Mouse (Mus musculus) left cerebral cortex, adult 18-20 months (tissue): ENCODE data around the gene Slc6a21. TPM values are rescaled to one million over a fixed set of nuclear protein-coding genes. Genes with fewer than 3 reads are reported as not detected.
A peak's percentile ranks its signal among the peaks of the same experiment; 100 is the strongest.

Experiments used
- DNase-seq, 2 experiments: peaks; one replicate each; pipeline ENCODE4 v3.0.0; 2021 to 2022; ENCODE audit warnings: low spot score in 2 of 2, mixed read lengths in 1 of 2
- long read RNA-seq, 2 experiments: library from polyadenylated mRNA; stranded (forward); transcript quantifications; one replicate each; pipeline ENCODE4 v2.0.0; 2021
- total RNA-seq, 2 experiments: library from RNA; stranded (reverse); gene quantifications; 2 replicates each; pipeline ENCODE4 v1.2.3; 2021

Gene Slc6a21
- total RNA-seq = not detected
- long read RNA-seq, experiment 1 = 0 reads
- long read RNA-seq, experiment 2 = 0 reads

DNA sequence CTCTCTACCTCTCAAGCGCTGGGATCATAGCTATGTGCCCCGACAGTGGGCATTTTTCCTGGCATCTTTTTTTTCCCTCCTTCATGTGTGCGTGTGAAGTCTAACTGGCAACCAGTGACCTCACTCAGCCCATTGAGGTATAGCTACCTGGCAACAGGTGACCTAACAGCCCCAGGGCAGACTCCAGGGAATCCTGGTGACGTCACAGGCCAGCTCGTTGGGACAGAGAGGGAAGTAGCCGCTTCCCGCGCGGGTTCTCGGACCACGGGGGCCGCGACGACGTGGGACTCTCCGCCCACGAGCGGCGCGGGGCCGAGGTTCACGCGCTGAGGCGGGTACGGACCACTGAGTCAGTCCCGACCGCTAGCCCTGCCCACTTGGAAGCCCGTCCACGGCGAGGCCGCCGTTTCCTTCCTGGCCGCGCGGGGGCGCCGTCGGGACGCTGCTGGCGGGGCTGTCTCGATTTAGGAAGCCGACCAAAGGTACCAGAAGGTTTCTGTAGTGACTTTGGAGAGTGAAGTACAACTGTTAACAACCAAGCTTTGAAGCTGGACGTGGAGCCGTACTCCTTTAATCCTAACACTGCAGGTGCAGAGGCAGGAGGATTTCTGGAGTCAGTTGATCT is at the start of gene Slc6a21:
TSS of gene Slc6a21 (plus strand) at position 378 of the 625 bp plus-strand sequence.
- peak; percentile 73 to 79 for DNase-seq

DNA sequence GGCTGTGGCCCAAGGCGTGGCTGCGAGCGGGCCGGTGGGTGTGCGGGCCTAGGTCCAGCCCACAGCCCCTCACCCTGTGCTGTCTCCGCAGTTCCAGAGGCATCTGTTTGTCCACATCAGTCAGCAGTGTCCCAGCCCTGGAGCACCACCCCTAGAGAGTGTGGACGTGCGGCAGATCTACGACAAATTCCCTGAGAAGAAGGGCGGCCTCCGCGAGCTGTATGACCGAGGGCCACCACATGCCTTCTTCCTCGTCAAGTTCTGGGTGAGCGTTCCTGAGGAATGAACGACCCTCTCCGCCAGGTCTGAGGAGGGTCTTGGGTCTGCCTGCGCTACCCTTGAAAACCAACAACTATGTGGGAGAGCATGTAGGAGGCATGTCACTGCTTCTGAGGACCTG is 48.8 kb upstream of the Slc6a21 start:
- no peak for DNase-seq

DNA sequence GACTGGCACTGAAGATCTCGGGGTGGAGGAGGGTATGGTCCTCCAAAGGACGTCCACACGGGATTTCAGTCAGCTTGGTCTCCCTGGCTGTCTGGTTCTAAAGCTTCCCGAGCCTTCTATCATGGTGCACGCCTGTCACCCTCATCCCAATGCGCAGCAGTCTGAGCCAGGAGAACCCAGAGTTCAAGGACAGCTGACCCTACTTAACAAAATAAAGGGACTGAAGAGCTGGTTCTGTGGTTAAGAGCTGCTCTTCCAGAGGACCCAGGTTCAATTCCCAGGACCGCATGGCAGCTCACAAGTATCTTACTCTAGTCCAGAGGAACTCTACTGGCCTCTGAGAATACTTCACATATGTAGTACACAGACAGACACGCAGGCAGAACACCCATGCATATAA is 48.3 kb upstream of the Slc6a21 start:
- no peak for DNase-seq

DNA sequence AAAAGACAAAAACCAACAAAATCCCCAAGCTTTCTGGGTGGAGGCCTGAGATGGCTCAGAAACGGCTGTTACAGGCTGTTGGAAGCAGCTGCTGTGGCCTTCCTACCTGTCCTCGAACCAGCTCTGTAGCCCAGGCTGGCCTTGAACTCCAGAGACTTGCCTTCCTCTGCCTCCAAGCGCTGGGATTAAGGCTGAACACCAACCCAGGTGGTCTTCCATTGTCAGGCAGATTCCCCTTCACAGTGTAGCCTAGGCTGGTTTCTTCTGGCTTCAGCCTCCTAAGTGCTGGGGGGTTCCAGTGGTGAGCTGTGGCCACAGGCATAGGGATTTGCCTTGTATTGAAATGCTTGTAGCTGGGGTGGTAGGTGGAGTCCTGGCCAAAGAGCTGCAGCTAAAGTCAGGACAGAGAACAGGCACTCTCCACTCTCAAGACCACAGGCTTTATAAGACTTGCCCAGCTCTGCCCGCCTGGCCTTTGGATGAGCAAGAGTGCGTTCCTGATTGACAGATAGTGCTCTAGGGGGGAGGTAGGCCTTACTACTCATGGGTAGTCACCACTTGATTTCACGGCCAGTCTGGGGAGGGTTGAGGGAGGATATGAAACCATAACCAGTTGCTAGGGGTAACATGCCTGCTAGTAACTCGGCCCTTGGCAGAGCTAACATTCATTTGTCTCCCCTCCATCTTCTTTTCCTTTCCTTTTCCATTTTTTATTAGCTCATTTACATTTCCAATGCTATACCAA is 47.7 kb upstream of the Slc6a21 start:
- DNase-seq = no peak

DNA sequence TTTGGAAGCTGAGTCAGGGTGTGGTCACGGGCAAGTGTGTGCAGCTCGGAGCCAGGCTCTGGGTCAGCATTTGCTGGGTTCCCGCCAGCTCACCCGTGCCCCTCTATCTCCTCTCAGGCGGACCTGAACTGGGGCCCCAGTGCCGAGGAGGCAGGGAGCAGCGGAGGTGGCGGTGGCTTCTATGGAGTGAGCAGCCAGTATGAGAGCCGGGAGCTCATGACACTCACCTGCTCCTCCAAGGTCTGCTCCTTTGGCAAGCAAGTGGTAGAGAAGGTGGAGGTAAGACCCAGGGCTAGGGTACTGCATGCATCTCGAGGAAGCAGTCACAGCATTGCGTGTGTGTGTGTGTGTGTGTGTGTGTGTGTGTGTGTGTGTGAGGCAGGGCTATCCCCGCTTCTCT is 46.1 kb upstream of the Slc6a21 start:
- DNase-seq = no peak

DNA sequence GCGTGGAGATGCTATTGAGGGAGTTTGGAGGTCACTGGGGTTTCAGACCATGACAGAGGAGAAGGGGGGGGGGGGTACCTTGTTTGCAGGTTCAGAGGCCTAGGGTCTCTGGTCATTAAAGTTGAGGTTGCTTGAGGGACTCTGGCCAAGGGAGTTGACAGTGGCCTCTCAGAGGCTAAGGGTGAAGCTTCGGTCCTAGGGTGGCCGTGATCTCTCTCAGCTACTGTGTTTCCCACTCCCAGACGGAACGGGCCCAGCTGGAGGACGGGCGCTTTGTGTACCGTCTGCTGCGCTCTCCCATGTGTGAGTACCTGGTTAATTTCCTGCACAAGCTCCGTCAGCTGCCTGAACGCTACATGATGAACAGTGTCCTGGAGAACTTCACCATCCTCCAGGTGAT is 45.4 kb upstream of the Slc6a21 start:
- DNase-seq = no peak

DNA sequence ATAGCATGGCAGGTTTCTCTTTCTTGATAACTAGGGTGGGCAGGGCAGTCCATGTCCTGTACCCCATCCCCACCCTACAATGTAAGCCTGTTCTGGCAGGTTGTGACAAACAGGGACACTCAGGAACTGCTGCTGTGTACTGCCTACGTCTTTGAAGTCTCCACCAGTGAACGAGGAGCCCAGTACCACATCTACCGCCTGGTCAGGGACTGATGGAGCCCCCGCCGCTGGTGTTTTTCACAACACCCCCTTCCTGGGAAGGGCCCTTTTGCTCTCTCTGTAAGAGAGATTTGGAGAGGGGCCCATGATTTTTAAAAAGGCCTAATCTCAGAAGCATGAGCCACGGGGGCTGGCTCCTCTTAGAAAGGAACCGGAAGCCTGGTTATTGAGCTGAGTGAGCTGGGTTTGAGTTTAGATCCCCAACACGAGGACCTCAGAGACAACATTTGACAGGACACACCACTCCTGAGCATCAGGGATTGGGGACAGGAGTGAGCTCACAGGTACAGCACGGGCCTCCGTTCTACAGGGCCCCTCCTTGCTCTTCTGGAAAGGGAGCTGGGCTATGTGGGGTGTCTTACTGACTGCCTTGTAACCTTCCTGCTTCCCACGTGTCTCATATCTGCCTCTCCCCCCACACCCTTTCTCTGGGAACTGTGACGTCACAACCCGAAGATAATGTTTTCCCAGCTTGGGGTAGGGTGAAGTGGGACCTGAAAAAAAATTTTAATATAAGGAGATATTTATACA is 44.4 kb upstream of the Slc6a21 start:
- peak in 1 of 2 experiments; percentile 52 for DNase-seq

DNA sequence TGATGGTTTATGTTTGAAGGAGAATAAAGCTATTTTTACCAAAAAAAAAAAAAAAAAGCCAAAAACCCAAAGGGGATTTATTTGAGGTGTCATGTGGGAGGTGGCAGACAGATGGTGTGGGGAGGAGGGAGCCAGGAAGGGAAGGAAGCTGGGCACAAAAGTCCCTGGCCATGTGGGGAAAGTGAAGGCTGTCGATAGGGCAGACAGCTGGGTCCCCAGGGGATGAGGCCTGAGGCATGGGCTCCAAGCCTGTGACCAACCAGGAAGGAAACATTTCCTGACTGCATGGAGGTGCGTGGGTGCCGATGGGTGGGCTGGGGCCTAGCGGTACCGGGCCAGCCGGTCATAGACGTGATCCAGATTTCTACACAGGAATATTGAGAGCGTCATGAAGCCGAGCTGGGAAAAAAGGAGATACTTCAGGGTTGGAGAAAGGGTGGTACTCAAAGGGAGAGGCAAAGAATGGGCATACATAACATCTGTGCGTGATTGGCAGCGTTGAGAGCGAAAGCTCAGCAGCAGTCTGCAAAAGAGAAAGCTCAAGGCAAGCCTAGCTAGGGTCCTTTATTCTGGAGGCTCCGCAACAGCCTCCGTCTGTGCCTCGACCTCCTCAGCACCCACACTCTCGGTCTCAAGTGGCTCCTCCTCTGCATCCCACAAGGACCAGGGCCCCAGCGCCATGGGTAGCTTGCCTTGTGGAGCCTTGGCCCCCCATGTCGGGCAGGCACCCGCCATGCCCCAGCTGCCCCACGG is 43.6 kb upstream of the Slc6a21 start:
- DNase-seq = peak; percentile 85 to 88

DNA sequence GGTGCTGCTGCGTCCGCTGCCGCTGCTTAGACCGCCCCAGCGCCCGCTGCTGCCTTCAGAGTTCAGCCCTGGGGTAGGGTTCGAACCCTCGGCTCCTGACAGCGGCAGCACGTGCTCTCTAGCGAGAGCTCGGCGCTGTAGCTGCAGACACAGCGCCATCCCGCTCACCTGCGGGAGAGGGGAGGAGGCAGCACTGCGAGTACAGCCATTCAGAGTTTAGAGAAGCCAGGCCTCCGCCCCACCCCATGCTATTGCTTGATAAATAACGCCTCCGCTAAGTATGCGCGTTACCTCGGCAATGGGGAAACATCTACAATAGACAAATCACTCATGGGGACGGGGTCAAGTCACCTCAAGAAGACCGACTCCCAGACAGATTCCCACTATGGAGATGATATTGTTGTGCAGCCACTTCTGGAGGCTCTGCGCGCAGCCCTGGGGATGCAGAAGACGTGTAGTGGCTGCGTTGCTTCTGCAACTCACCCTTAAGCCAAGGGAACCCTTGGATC is 42.9 kb upstream of the Slc6a21 start:
- no peak for DNase-seq

DNA sequence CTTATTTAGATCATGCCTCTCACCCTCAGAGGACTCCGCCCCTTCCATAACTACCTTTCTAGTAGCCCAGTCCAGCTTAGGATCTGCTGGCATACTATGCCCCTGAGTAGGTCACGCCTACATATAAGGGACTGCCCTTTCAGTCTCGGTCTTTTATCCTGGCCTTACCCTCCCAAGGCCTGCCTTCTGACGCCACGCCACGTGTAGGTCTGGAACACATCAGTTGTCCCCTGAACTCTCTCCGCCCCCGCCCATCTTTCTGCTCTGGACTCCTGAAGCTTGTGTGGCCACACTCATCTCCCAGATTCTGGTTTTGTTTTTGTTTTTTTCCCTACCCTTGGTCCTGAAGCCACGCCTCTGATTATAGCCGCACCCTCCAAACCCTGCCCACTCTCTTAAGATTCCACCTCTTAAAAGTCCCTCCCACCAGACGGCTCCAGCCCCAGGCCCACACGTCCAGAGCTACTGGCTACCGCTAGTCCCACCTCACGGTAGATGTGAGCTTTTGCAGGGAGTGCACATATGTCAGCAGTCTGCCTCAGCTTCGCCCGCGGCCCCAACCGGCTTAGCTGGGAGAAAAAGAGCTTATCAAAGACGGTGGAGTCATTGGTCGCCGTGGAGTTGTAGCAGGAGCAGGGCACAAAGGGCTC is 42.3 kb upstream of the Slc6a21 start:
- peak in 1 of 2 experiments; percentile 22 for DNase-seq

DNA sequence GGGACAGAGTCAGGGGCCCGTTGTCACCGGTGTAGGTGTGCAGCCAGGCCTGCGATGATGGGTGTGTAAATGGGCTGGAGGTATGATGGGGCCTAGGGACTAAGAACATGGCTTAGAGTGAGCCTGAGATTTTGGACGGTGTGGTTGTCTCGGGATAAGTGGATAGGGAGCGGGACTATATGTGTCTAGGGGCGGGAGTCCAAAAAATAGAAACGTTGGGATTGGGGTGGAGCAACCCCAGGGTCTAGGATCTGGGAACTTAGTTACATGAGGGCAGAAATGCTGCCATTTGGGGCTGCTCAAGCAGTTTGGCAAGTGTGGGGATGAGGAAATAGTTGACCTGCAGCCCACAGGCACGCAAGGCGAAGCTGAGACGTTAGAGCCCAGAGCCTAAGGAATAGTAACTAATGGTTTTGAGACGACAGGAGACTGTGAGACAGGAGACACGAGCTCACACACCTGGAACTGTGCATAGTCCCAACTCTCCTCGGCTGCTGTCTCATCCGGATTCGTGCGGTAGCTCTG is 41.6 kb upstream of the Slc6a21 start:
- no peak for DNase-seq

DNA sequence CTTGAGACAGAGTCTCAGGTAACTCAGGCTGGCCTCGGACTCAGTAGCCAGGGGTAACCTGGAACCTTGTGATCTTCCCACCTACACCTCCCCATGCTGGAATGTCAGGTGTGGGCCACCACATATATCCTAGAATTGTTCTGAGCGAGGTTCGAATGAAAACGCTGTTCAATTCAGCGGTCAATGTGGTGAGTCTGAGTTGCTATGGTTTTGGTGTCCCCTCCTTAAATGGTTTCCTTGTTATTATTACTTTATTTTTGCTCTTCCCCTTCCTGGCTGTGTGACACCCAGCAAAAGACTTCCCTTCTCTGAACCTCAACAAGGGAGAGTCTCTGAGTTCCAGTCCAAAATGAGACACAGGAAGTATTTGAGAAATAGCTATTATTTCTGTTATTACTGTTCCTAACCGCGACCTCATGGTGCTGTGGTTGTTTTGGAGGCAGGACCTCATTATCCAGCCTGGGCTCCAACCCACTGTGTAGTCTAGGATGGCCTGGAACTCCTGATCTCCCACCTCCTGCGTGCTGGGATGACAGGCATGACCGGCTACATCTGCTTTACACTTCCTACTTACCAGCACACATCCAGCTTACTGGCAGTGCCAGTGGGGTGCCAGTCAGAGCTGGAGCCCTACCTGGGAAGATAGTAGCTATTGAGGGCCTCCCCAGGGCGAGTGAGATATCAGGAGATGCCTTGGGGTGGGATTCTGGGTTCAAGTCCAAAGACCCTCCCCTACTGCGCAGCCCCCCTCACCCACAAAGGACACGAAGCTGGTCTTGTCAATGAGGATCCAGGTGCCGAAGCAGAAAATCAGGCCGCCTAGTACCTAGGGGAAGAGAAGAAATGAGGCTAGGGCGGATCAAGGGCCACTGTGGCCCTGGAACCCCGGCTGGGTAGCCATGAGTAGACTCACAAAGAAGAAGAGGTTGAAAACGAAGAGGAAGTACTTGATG is 39.3 kb upstream of the Slc6a21 start:
- no peak for DNase-seq

DNA sequence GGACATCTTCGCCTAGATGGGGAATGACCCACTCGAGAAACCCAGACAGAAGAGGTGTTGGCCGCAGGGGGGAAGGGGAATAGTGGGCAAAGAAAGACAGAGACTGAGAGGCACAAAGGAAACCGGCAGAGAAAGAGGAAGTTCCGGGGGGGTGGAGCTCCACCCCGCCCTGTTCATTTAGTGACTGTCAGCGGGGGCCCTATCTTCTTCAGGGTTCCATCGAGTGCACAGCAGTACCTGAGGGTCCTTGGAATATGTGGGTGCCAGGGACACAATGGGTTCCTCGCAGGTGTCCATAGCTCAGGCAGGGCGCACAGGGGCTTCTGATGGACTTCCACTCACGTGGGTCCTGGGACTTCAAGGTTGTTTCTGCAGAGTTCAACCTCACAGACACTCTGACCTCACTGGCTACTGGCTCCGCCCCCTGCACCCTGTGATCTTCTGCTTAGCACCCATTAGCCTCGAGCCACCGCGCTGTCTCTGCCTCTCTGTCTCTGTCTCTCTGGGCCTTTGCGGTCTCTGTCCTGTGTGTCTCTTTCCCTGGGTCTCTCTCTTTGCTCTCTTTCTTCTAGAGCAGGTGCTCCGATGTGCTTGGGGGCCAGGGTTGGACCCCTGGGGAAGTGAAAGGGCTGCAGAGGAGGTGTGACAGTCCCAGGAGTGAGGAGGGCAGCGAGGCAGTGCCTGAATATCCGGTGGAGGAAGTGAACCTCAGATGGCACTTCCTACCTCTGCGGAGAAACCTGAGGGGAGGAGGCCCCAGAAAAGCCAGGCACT is 38.4 kb upstream of the Slc6a21 start, which contains the start of gene Cd37:
TSS of gene Cd37 (minus strand) at position 393 of the 774 bp plus-strand sequence.
- DNase-seq = no peak

DNA sequence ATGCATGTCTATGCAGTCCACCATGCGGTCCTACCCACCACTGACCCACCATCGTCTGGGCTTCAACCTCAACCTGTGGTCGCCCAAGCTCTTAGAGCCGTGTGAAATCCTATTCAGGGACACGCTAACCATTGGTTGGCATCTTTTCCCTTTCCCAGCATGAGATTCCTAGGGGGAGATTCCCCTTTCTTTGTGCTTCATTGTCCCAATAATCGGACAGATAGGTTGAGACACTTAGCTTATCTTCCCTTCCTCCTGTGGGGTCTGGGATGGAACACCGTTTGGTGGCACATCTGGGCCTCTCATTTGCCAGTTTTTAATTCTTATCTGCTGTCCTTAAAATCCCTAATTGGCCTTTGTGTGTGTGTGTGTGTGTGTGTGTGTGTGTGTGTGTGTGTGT is 37.2 kb upstream of the Slc6a21 start:
- DNase-seq = no peak

DNA sequence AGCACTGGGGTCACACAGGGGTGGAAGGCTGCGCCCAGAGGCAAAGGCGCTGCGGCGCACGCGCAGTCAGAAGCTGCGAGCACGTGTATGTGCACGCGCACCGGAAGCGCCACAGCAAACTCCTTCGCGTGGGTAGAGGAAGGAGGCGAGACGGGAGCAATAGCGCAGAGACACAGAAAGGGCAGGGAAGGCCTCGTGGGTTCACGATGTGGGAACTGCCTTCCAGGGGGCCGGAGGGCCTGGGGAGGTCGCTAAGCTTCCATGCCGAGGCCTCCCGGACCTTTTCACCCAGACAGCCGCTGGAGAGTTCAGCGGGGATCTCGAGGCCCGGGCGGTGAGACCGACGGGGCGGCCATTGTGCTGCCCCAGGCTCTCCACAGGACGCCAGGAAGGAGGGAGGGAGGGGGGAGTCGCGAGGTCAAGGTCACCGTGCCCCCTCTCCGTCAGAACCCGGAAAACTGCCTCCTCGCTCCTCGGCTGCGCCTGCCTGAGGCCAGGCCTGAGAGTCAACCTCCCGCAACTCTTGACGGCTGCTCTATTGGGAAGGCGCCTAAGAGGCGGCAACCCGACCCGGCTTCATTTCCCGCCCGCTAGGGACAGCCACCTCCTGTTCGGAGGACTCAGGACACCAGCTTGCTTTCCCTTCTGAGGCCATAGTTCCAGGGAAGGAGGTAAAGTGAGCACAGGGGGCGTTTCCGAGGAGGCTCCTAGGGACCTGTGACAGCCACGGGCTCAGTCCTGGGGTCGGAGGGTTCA is 36.5 kb upstream of the Slc6a21 start, which contains the start of gene Slc6a16:
TSS of gene Slc6a16 (plus strand) at position 453 of the 756 bp plus-strand sequence.
- peak; percentile 41 to 53 for DNase-seq

DNA sequence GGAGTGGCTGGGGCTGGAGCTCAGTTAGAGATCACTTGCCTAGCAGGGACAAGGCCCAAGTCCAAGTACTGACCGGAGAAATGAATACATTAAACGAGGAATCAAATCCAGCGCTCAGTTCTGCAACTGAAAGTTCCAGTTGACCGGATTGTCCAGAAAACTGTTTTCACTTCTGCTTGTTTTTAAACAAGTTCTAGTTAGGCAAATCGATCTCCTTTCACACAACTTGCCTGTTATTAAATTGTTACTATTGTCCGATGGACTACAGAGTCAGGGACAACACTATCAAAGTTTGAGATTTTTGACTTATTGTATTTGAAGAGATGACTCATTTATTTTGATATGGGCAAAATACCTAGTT is 35.9 kb upstream of the Slc6a21 start:
- DNase-seq = no peak

DNA sequence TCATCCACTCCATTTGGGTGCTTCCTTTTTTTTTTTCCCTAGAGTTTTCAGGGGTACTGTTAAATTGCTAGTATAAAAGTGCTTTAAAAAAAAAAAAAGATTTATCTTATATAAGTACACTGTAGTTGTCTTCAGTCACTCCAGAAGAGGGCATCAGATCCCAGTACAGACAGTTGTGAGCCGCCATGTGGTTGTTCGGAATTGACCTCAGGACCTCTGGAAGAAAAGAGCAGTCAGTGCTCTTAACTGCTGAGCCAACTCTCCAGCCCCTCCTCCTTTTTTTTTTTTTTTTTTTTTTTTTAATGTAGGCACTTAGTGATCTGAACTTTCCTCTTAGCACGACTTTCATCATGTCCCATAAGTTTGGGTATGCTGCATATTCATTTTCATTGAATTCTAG is 29.6 kb upstream of the Slc6a21 start:
- DNase-seq = no peak

DNA sequence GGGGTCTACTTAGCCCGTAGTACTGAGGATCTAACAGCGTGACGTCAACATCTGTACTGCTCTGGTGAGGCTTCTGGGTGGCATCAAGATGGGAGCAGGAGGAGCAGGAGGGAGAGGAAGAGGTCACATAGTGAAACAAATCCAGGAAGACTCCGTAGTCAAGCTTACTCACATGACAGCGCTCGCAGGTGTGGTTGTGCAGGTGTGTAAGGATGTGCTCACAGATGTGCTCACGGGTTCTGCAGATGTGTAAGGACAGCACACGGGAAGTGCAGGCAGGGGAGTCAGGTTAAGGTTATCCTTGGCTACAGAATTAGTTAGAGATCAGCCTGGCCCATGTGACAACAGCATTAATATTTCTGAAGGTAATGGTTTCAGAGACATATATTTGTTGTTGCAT is 23.5 kb upstream of the Slc6a21 start:
- DNase-seq = no peak
